Mouse (Mus musculus) neural tube, embryonic 13.5 days (tissue): Measurements from ENCODE around the gene Fam131c. TPM values are rescaled to one million over a fixed set of nuclear protein-coding genes. Genes with fewer than 3 reads are reported as not detected.

Experiments used
- ATAC-seq: fragments of 200-750 bp; cut with Nextera tagmentation; 2 replicates; pipeline ENCODE4 v1.8.0; 2017; ENCODE audit warnings: low read depth, mild to moderate bottlenecking, moderate TSS enrichment, moderate library complexity
- H3K27ac ChIP-seq: fragments of 300-500 bp; sonication (generic); replicated peaks from 2 replicates; pipeline ENCODE4 v1.5.1; 2015; ENCODE audit warnings: moderate library complexity, mild to moderate bottlenecking, inconsistent platforms
- H3K27me3 ChIP-seq: fragments of 300-500 bp; sonication (generic); 2 replicates; pipeline ENCODE4 v1.6.1; 2015; ENCODE audit warnings: mild to moderate bottlenecking, inconsistent platforms
- H3K36me3 ChIP-seq: fragments of 300-500 bp; sonication (generic); 2 replicates; pipeline ENCODE4 v1.6.1; 2015; ENCODE audit warnings: mild to moderate bottlenecking, inconsistent platforms
- H3K4me1 ChIP-seq: fragments of 300-500 bp; sonication (generic); replicated peaks from 2 replicates; pipeline ENCODE4 v1.6.1; 2015; ENCODE audit warnings: inconsistent platforms
- H3K4me2 ChIP-seq: fragments of 300-500 bp; sonication (generic); 2 replicates; pipeline ENCODE4 v1.6.1; 2015; ENCODE audit warnings: inconsistent platforms, mild to moderate bottlenecking, moderate library complexity
- H3K4me3 ChIP-seq: fragments of 300-500 bp; sonication (generic); 2 replicates; pipeline ENCODE4 v1.5.1; 2015; ENCODE audit warnings: mild to moderate bottlenecking, inconsistent platforms
- H3K9ac ChIP-seq: fragments of 300-500 bp; sonication (generic); 2 replicates; pipeline ENCODE4 v1.6.1; 2015; ENCODE audit warnings: moderate library complexity, mild to moderate bottlenecking, inconsistent platforms
- H3K9me3 ChIP-seq: fragments of 300-500 bp; sonication (generic); 2 replicates; pipeline ENCODE4 v1.6.1; 2016; ENCODE audit warnings: inconsistent platforms
- WGBS: fragments of 180-500 bp; shearing (Covaris S2); methylation state at CpG from one replicate; pipeline ENCODE4 v1.1.7; 2015; 5-methylcytosine and 5-hydroxymethylcytosine counted together
- polyA plus RNA-seq: library from polyadenylated mRNA; unstranded; fragments of >200 nt; fragmentation: Nextera tagmentation; extraction: Ambion mirVana; gene quantifications from 2 replicates; pipeline ENCODE4 v1.2.1, GENCODE M21; 2015

Gene Fam131c
- polyA plus RNA-seq, 1 experiment from 2014 or later: 14.2 TPM

DNA sequence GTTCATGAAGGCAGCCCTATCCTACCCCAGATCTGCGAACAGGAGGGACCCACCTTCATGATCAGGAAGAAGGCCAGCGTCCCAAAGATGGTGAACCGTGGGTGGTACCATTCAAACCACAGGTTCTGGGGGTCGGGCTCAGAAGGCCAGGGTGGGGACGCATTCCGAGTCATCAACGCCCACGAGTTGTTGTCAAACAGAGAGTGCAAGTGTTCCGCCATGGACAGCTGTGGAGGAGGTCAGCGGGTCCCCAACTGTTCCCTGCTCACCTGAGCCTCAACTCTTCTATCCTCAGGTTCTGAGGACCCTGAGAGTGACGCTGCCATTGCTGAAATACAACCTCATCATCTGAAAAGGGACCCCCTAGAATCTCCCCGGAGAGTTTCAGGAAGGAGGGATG is 23.3 kb downstream of the Fam131c start:
- Histone ChIP-seq H3K27ac (no peak overlapping the region), H3K4me3 (no peak overlapping the region), H3K9me3 (no peaks in the 10 kb centered on the region), H3K4me2 (no peak overlapping the region), H3K36me3 (no peaks in the 10 kb centered on the region), H3K4me1 (no peaks in the 10 kb centered on the region), H3K27me3 (peaks cover 3% of the 10 kb centered on the region; the same call in 1 of the 2 replicates), H3K9ac (no peak overlapping the region)
- no peak for ATAC-seq
- WGBS: 84% methylated on average over 12 of the region's 12 CpGs

DNA sequence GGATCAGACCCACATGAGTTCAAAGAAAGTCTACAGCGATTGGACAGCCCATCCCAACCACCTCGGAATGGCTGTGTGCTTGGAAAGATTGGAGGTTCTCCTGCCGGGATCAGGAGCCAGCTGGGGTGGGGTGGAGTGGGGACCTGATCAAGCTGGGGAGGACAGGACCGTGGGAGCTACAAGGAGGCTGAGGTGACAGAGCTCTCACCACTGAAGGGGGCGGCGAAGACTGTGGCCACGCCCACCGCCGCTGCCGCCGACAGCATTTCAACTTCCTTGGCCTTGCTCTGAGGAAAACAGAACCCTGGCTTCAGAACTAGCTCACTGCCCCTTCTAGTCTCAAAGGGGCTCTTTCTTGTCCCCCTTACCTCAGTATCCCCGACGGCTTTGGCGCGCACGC is 26.7 kb downstream of the Fam131c start:
- Histone ChIP-seq H3K9me3 (no peaks in the 10 kb centered on the region), H3K9ac (no peak overlapping the region), H3K27ac (no peak overlapping the region), H3K27me3 (peaks cover 3% of the 10 kb centered on the region; the same call in 1 of the 2 replicates), H3K4me1 (no peaks in the 10 kb centered on the region), H3K4me3 (no peak overlapping the region), H3K4me2 (peak overlapping the region; percentile 22; the same call in 1 of the 2 replicates), H3K36me3 (no peaks in the 10 kb centered on the region)
- WGBS: 21% methylated on average over 16 of the region's 16 CpGs
- no peak for ATAC-seq

DNA sequence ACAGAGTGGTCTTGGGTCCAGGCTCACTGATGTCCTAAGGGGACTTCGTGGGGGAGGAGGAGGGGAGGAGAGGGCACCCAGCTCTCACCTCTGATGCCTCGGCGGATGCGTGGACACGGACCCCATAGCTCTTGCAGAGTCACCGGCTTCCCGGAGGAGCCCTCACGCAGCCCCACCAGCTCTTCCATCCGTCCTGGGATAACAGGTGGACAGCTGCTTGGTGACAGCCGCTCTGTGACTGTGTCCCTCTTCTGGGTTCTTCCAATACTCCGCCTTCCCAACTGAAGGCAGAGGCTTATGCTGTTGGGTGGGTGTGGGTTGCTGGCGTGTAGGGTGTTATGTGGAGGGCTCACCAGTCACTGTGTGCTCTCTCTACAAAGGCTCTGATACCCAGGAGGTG is 29.8 kb downstream of the Fam131c start:
- Histone ChIP-seq H3K9me3 (no peaks in the 10 kb centered on the region), H3K27me3 (peaks cover 3% of the 10 kb centered on the region; the same call in 1 of the 2 replicates), H3K27ac (no peak overlapping the region), H3K36me3 (no peaks in the 10 kb centered on the region), H3K4me2 (no peak overlapping the region), H3K9ac (no peak overlapping the region), H3K4me1 (no peaks in the 10 kb centered on the region), H3K4me3 (no peak overlapping the region)
- 74% methylated on average over 12 of the region's 12 CpGs for WGBS
- no peak for ATAC-seq

DNA sequence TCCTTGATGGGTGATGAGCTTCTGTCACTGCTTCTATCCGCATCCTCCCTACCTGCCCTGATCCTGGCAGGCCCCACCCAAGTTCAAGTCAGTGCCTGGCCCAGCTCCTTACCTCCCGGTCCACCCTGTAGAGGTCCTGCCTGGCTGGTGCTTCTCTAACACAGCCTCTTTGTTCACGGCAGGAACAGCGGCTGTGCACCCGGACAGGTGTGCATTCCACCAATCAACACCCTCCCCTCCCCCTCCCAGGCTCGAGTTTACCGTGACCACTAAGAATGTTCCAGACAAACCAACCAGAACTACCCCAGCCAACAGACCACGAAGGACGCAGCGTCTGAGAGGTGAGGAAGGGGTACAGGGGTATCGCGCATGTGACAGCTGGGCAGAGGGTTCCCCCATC is 30.5 kb downstream of the Fam131c start, which contains the start of gene Clcnka:
TSS of gene Clcnka (minus strand) at position 180 of the 400 bp plus-strand sequence.
- WGBS: 76% methylated on average over 12 of the region's 12 CpGs
- ATAC-seq: no peak
- H3K27ac ChIP-seq: no peak within 1 kb of the TSS
- H3K9me3 ChIP-seq: no peaks in the 10 kb centered on the region
- no peak within 1 kb of the TSS for H3K9ac ChIP-seq
- H3K36me3 ChIP-seq: no peaks in the 10 kb centered on the region
- peaks cover 3% of the 10 kb centered on the region; the same call in 1 of the 2 replicates for H3K27me3 ChIP-seq
- no peak within 1 kb of the TSS for H3K4me3 ChIP-seq
- H3K4me1 ChIP-seq: no peaks in the 10 kb centered on the region
- no peak within 1 kb of the TSS for H3K4me2 ChIP-seq

DNA sequence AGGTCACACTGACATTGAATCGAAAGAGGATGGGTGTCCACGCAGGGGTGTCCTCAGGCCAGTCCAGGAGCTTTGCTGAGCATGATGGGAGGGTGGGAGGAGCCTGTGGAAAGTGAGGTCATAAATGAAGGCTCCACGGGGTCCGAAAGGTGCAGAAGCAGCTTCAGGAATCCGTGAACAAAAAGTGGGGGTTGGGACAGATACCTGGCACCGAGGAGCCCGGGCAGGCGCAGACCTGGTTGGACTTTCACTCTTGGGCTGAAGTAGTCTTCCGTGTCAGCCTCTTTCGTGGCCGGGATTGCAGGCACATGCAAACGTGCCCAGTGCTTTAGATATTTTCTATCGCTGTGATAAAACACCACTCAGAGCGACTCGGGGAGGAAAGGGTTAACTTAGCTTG is 32.2 kb downstream of the Fam131c start:
- no peak overlapping the region for H3K4me2 ChIP-seq
- 83% methylated on average over 15 of the region's 15 CpGs for WGBS
- no peaks in the 10 kb centered on the region for H3K9me3 ChIP-seq
- ATAC-seq: no peak
- no peak overlapping the region for H3K4me3 ChIP-seq
- no peaks in the 10 kb centered on the region for H3K36me3 ChIP-seq
- no peaks in the 10 kb centered on the region for H3K27me3 ChIP-seq
- H3K9ac ChIP-seq: no peak overlapping the region
- H3K27ac ChIP-seq: no peak overlapping the region
- H3K4me1 ChIP-seq: peaks cover 3% of the 10 kb centered on the region; the same call in 1 of the 2 replicates

DNA sequence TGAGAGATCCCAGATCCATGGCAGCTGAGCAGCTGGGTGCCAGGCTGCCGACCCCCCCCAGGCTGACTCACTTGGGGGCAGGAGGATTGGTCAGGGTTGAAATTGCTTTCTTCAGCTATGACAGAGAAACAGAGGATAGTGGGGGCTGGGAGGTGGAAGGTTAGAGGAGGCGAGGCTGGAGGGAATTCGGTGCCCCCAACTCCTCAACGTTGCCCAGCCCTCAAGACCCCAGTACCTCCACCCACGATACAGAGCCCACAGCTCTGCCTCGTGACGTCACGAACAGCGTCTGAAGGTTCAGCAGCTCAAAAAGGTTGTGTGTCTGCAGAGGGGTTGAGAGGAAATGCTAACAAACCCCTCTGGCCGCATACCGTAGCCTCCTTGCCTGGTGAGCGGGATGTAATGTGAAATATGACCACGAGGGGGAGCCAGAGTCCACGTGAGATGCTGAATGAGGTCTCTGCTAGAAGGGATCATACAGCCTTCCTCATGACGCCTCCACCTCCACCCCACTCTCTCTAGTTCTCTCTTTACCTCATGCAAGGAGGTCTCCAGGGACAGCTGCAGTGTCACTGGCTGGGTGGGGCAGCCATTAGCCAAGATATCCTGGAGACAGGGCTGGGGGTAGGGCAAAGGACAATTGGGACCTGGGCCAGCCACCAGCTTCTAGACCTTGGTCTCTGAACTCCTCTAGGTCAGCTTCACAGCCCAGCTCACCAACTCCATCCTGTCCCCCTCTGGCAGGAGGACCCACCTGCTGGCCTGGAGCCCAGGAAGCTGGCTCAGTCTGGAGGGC is 36.7 kb downstream of the Fam131c start:
- peak; percentile 86 for ATAC-seq
- Histone ChIP-seq H3K4me1 (peaks cover 3% of the 10 kb centered on the region; the same call in 1 of the 2 replicates), H3K4me2 (peak overlapping the region; percentile 36), H3K36me3 (no peaks in the 10 kb centered on the region), H3K9ac (peak overlapping the region; percentile 53; the same call in 1 of the 2 replicates), H3K27ac (no peak overlapping the region), H3K9me3 (no peaks in the 10 kb centered on the region), H3K4me3 (0 out of 2 replicates have a peak overlapping the region, but pooled peaks have one; percentile 2), H3K27me3 (peaks cover 5% of the 10 kb centered on the region; the same call in 1 of the 2 replicates)
- 16% methylated on average over 15 of the region's 15 CpGs for whole genome bisulfite sequencing

DNA sequence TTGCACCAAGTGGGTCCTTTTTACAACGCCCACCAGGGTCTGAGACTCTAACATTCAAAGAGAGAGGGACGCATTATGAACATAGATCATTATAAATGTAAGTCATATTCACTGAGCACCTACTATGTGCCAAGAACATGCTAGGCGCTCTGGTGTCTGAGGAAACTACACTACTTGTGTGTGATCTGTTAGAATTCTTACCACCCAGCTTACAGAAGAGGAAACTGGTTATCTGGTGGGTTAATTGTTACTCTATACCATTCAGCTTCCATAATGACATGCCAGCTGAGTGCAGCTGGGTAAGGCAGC is 37.2 kb downstream of the Fam131c start:
- Histone ChIP-seq H3K27ac (no peak overlapping the region), H3K27me3 (peaks cover 5% of the 10 kb centered on the region; the same call in 1 of the 2 replicates), H3K9ac (no peak overlapping the region), H3K4me2 (no peak overlapping the region), H3K9me3 (no peaks in the 10 kb centered on the region), H3K36me3 (no peaks in the 10 kb centered on the region), H3K4me3 (no peak overlapping the region), H3K4me1 (peaks cover 3% of the 10 kb centered on the region; the same call in 1 of the 2 replicates)
- 88% methylated on average over 3 of the region's 3 CpGs for WGBS
- peak; percentile 5; the same call in 1 of the 2 replicates for ATAC-seq

DNA sequence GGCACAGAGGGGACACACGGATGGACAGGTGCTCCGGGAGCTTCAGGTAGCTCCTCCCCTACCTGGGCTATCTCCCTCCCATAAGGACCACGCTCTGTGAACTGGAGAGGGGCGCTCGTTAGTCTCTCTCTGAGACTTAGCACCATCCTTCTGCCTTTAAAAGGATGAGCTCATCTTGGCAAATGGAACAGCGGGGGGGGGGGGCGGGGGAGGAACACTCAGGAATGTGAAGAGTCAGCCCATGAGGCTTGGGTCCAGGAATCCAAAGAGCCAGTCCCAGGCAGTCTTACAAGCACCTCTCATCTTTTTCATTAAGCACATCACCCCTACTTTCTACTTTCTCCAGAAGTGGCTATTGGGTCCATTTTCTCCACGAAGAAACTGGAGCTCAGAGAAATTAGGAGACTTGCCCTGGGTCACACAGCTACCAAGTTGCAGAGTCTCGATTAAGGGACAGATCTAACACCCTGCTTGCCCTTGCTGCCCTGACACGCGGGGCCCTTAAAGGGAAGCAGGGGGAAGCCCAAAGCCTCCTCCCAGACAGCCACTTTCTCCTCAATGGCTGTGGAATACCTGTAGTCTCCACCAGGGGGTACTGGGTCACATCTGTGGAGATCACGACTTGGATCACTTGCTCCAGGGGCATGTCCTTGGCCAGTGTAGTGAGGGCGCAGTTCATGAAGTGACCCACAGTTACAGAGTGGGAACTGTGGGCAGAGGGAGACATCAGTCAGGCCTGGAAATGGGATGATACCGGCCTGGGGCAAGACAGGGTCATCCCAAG is 38.7 kb downstream of the Fam131c start:
- peaks cover 3% of the 10 kb centered on the region; the same call in 1 of the 2 replicates for H3K4me1 ChIP-seq
- ATAC-seq: no peak
- WGBS: 51% methylated on average over 14 of the region's 14 CpGs
- H3K27me3 ChIP-seq: peaks cover 7% of the 10 kb centered on the region; the same call in 1 of the 2 replicates
- no peaks in the 10 kb centered on the region for H3K36me3 ChIP-seq
- H3K4me2 ChIP-seq: no peak overlapping the region
- H3K9me3 ChIP-seq: no peaks in the 10 kb centered on the region
- no peak overlapping the region for H3K9ac ChIP-seq
- no peak overlapping the region for H3K27ac ChIP-seq
- no peak overlapping the region for H3K4me3 ChIP-seq

DNA sequence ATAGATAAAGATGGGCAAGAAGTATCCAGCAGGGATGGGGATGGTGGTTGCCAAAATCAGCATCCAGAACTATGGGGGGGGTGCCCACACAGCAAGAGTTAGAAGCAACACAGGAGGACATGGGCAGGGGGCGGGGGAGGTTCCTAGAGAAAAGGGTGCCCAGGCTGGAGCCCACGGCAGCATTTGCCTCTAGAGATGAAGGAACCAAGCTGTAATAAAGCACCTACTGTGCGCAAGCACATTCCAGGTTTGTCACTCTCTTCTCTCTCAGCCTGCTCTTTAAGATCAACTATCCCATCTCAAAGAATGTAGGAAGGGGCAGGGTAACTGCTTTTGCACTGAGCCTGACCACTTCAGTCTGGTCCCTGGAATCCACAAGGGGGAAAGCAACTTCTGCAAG is 40.6 kb downstream of the Fam131c start:
- H3K9me3 ChIP-seq: no peaks in the 10 kb centered on the region
- no peak for ATAC-seq

DNA sequence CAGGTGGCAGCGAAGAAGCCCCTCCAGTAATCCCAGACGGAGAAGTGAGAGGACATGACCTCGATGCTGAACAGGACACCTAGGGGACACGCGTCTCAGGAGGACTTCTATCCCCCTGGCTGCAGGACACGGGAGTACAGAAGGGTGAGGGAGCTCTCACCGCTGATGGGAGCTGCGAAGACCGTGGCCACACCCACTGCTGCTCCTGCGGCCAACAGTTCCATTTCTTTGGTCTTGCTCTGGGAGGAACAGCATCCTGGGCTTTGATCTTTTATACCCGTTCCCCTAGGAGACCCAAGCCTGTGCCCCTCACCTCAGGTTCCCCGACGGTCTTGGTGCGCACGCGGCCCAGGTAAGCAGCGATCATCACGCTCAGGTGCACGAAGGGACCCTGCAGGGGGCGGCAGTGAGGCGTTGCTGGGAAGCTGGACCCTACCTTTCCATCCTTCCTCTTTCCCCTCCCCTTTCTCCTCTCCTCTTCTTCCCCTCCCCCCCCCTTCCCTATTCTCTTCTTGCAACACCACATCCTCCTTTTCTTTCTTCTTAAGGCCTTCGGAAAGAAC is 43.5 kb downstream of the Fam131c start:
- no peak overlapping the region for H3K9ac ChIP-seq
- WGBS: 13% methylated on average over 22 of the region's 22 CpGs
- no peak overlapping the region for H3K4me3 ChIP-seq
- peaks cover 6% of the 10 kb centered on the region; the same call in 1 of the 2 replicates for H3K27me3 ChIP-seq
- no peaks in the 10 kb centered on the region for H3K4me1 ChIP-seq
- H3K27ac ChIP-seq: no peak overlapping the region
- ATAC-seq: no peak
- no peaks in the 10 kb centered on the region for H3K9me3 ChIP-seq
- no peak overlapping the region for H3K4me2 ChIP-seq
- no peaks in the 10 kb centered on the region for H3K36me3 ChIP-seq

More for the DNA sequence above, 40.6 kb downstream of the Fam131c start:
- 91% methylated on average over 3 of the region's 3 CpGs for WGBS
- H3K4me3 ChIP-seq: no peak overlapping the region
- H3K36me3 ChIP-seq: no peaks in the 10 kb centered on the region
- H3K27me3 ChIP-seq: peaks cover 11% of the 10 kb centered on the region; the same call in 1 of the 2 replicates
- H3K27ac ChIP-seq: no peak overlapping the region
- H3K4me2 ChIP-seq: no peak overlapping the region
- H3K9ac ChIP-seq: no peak overlapping the region
- peaks cover 3% of the 10 kb centered on the region; the same call in 1 of the 2 replicates for H3K4me1 ChIP-seq

DNA sequence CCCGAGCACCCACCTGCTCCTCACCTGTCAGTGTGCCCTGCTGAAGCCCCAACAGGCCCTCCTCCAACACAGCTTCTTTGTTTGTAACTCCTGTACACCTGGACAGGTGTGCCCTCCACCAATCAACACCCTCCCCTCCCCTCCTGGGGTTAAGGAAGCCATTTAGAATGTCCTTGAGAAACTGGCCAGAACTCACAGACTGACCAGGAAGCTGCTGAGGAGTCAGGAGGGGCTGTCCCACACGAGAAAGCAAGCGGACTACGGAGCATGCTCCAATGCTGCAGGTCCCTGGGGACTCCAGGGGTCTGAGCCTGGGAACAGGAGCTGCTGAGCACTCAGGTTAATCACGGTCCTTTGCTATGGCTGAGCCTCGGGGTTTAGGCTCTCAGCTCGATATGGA is 47.9 kb downstream of the Fam131c start, which contains the start of gene Clcnkb:
TSS of gene Clcnkb (minus strand) at position 91 of the 400 bp plus-strand sequence.
- Histone ChIP-seq H3K36me3 (no peaks in the 10 kb centered on the region), H3K27ac (no peak within 1 kb of the TSS), H3K9me3 (no peaks in the 10 kb centered on the region), H3K27me3 (0 out of 2 replicates have a peak, but pooled peaks cover 6% of the 10 kb centered on the region), H3K9ac (no peak within 1 kb of the TSS), H3K4me2 (no peak within 1 kb of the TSS), H3K4me1 (peaks cover 5% of the 10 kb centered on the region; the same call in 1 of the 2 replicates), H3K4me3 (no peak within 1 kb of the TSS)
- 59% methylated on average over 7 of the region's 7 CpGs for WGBS
- no peak for ATAC-seq
